Mouse (Mus musculus) embryonic facial prominence, embryonic 15.5 days (tissue): ENCODE data around the gene Gstt4. TPM values are rescaled to one million over a fixed set of nuclear protein-coding genes. Genes with fewer than 3 reads are reported as not detected.
"Not testable (repeated sequence)": the region's sequence is repeated elsewhere in the genome, so short reads cannot be mapped to it uniquely, and the experiment has no call there.

Experiments used
- ATAC-seq: fragments of 200-750 bp; cut with Nextera tagmentation; 2 replicates; pipeline ENCODE4 v1.8.0; 2017; ENCODE audit warnings: low read depth, moderate TSS enrichment; ENCODE audit not compliant: insufficient number of reproducible peaks, low FRiP score, low TSS enrichment
- H3K27ac ChIP-seq: fragments of 300-500 bp; sonication (generic); replicated peaks from 2 replicates; pipeline ENCODE4 v1.5.1; 2015; ENCODE audit warnings: mild to moderate bottlenecking, inconsistent platforms
- H3K27me3 ChIP-seq: fragments of 300-500 bp; sonication (generic); 2 replicates; pipeline ENCODE4 v1.6.1; 2015; ENCODE audit warnings: inconsistent platforms
- H3K36me3 ChIP-seq: fragments of 300-500 bp; sonication (generic); 2 replicates; pipeline ENCODE4 v1.6.1; 2015; ENCODE audit warnings: mild to moderate bottlenecking, inconsistent platforms
- H3K4me1 ChIP-seq: fragments of 300-500 bp; sonication (generic); 2 replicates; pipeline ENCODE4 v1.6.1; 2015; ENCODE audit warnings: inconsistent platforms
- H3K4me2 ChIP-seq: fragments of 300-500 bp; sonication (generic); replicated peaks from 2 replicates; pipeline ENCODE4 v1.6.1; 2015; ENCODE audit warnings: mild to moderate bottlenecking, inconsistent platforms
- H3K4me3 ChIP-seq: fragments of 300-500 bp; sonication (generic); replicated peaks from 2 replicates; pipeline ENCODE4 v1.5.1; 2015; ENCODE audit warnings: mild to moderate bottlenecking, inconsistent platforms
- H3K9ac ChIP-seq: fragments of 300-500 bp; sonication (generic); 2 replicates; pipeline ENCODE4 v1.6.1; 2015; ENCODE audit warnings: inconsistent platforms
- H3K9me3 ChIP-seq: fragments of 300-500 bp; sonication (generic); replicated peaks from 2 replicates; pipeline ENCODE4 v1.6.1; 2016; ENCODE audit warnings: inconsistent platforms
- WGBS: fragments of 180-500 bp; shearing (Covaris S2); methylation state at CpG from one replicate; pipeline ENCODE4 v1.1.7; 2015; 5-methylcytosine and 5-hydroxymethylcytosine counted together
- polyA plus RNA-seq: library from polyadenylated mRNA; unstranded; fragments of >200 nt; fragmentation: Nextera tagmentation; extraction: Ambion mirVana; gene quantifications from 2 replicates; pipeline ENCODE4 v1.2.1, GENCODE M21; 2015

Gstt4 gene
- polyA plus RNA-seq, result not detected in 2 replicates

GRCm38 (mm10) chr10:75822443-75822842 is at the start of gene Gstt4:
Gstt4 (minus strand) TSS chr10:75822543.
- H3K9ac ChIP-seq, result no peak within 1 kb of the TSS
- 86% methylated on average over 2 of the region's 2 CpGs for WGBS
- no peaks in the 10 kb centered on the region for H3K36me3 ChIP-seq
- no peak within 1 kb of the TSS for H3K27ac ChIP-seq
- H3K4me3 ChIP-seq, result no peak within 1 kb of the TSS
- no peak within 1 kb of the TSS for H3K4me2 ChIP-seq
- H3K27me3 ChIP-seq, result no peaks in the 10 kb centered on the region
- ATAC-seq, result no peak
- peaks cover 3% of the 10 kb centered on the region; the same call in 1 of the 2 replicates for H3K4me1 ChIP-seq
- H3K9me3 ChIP-seq, result no peaks in the 10 kb centered on the region

- no peak for ATAC-seq
- 75% methylated on average over 5 of the region's 5 CpGs for WGBS
- peaks cover 25% of the 10 kb centered on the region for H3K4me1 ChIP-seq
- H3K9ac ChIP-seq, result no peak overlapping the region
- H3K36me3 ChIP-seq, result peaks cover 8% of the 10 kb centered on the region
- no peaks in the 10 kb centered on the region for H3K27me3 ChIP-seq
- no peak overlapping the region for H3K4me3 ChIP-seq
- H3K9me3 ChIP-seq, result no peaks in the 10 kb centered on the region
- H3K27ac ChIP-seq, result no peak overlapping the region
- no peak overlapping the region for H3K4me2 ChIP-seq
Observed at GRCm38 (mm10) chr10:75861587-75861986, 39.2 kb upstream of the Gstt4 start.

- Histone ChIP-seq H3K9me3 (no peaks in the 10 kb centered on the region), H3K36me3 (peaks cover 8% of the 10 kb centered on the region), H3K4me3 (no peak overlapping the region; the same call in 1 of the 2 replicates), H3K27ac (peak overlapping the region; percentile 94), H3K4me1 (peaks cover 25% of the 10 kb centered on the region), H3K9ac (no peak overlapping the region), H3K27me3 (no peaks in the 10 kb centered on the region), H3K4me2 (peak overlapping the region; percentile 57)
- ATAC-seq, result no peak
- 31% methylated on average over 7 of the region's 7 CpGs for WGBS
Observed at GRCm38 (mm10) chr10:75860746-75861145, 38.4 kb upstream of the Gstt4 start.

GRCm38 (mm10) chr10:75859786-75860470 is 37.6 kb upstream of the Gstt4 start, which contains the start of gene Mif:
Mif (minus strand) TSS chr10:75860240.
- under 1% methylated on average over 43 of the region's 46 CpGs for WGBS
- peak; percentile 95 for ATAC-seq

GRCm38 (mm10) chr10:75859107-75859746 is 36.9 kb upstream of the Gstt4 start:
- H3K4me2 ChIP-seq, result peak overlapping the region; percentile 57
- ATAC-seq, result peak; percentile 40
- 2% methylated on average over 27 of the region's 27 CpGs for WGBS
- no peaks in the 10 kb centered on the region for H3K9me3 ChIP-seq
- H3K36me3 ChIP-seq, result peaks cover 8% of the 10 kb centered on the region
- H3K4me1 ChIP-seq, result peaks cover 25% of the 10 kb centered on the region
- peak overlapping the region; percentile 94 for H3K27ac ChIP-seq
- peak overlapping the region; percentile 18; the same call in 1 of the 2 replicates for H3K9ac ChIP-seq
- no peaks in the 10 kb centered on the region for H3K27me3 ChIP-seq
- peak overlapping the region; percentile 77 for H3K4me3 ChIP-seq

More at GRCm38 (mm10) chr10:75859786-75860470, 37.6 kb upstream of the Gstt4 start, which contains the start of gene Mif:
- Histone ChIP-seq H3K4me1 (peaks cover 25% of the 10 kb centered on the region), H3K9ac (peak within 1 kb of the TSS; percentile 92), H3K4me3 (peak within 1 kb of the TSS; percentile 77), H3K4me2 (peak within 1 kb of the TSS; percentile 57), H3K27ac (peak within 1 kb of the TSS; percentile 94)
- H3K36me3 ChIP-seq, H3K27me3 ChIP-seq, H3K9me3 ChIP-seq: not testable (repeated sequence)

- Histone ChIP-seq H3K27me3 (no peaks in the 10 kb centered on the region), H3K27ac (no peak overlapping the region), H3K4me2 (no peak overlapping the region), H3K36me3 (peaks cover 8% of the 10 kb centered on the region), H3K4me3 (no peak overlapping the region), H3K9ac (no peak overlapping the region), H3K9me3 (no peaks in the 10 kb centered on the region), H3K4me1 (peaks cover 25% of the 10 kb centered on the region)
- ATAC-seq, result no peak
- 89% methylated on average over 4 of the region's 4 CpGs for WGBS
Observed at GRCm38 (mm10) chr10:75857598-75857997, 35.3 kb upstream of the Gstt4 start.

GRCm38 (mm10) chr10:75856976-75857375 is 34.6 kb upstream of the Gstt4 start:
- ATAC-seq, result no peak
- WGBS, result 75% methylated on average over 3 of the region's 3 CpGs
- Histone ChIP-seq H3K9me3 (no peaks in the 10 kb centered on the region), H3K9ac (no peak overlapping the region), H3K4me2 (no peak overlapping the region), H3K4me1 (peaks cover 25% of the 10 kb centered on the region), H3K36me3 (peaks cover 8% of the 10 kb centered on the region), H3K27me3 (no peaks in the 10 kb centered on the region), H3K4me3 (no peak overlapping the region), H3K27ac (no peak overlapping the region)

GRCm38 (mm10) chr10:75856155-75856907 is 34.0 kb upstream of the Gstt4 start:
- H3K9me3 ChIP-seq, result no peaks in the 10 kb centered on the region
- H3K9ac ChIP-seq, result no peak overlapping the region
- no peak overlapping the region for H3K4me3 ChIP-seq
- no peaks in the 10 kb centered on the region for H3K27me3 ChIP-seq
- no peak overlapping the region for H3K27ac ChIP-seq
- peaks cover 8% of the 10 kb centered on the region for H3K36me3 ChIP-seq
- 76% methylated on average over 11 of the region's 11 CpGs for WGBS
- no peak for ATAC-seq
- H3K4me2 ChIP-seq, result no peak overlapping the region
- H3K4me1 ChIP-seq, result peaks cover 31% of the 10 kb centered on the region

- Histone ChIP-seq H3K4me2 (no peak overlapping the region), H3K9ac (no peak overlapping the region), H3K27me3 (no peaks in the 10 kb centered on the region), H3K4me1 (peaks cover 33% of the 10 kb centered on the region), H3K4me3 (no peak overlapping the region), H3K27ac (no peak overlapping the region), H3K36me3 (peaks cover 8% of the 10 kb centered on the region), H3K9me3 (no peaks in the 10 kb centered on the region)
- 88% methylated on average over 15 of the region's 15 CpGs for WGBS
- ATAC-seq, result no peak
Observed at GRCm38 (mm10) chr10:75855416-75855981, 33.2 kb upstream of the Gstt4 start.

- no peak overlapping the region for H3K27ac ChIP-seq
- H3K4me1 ChIP-seq, result peaks cover 31% of the 10 kb centered on the region
- 81% methylated on average over 6 of the region's 6 CpGs for WGBS
- H3K9ac ChIP-seq, result no peak overlapping the region
- H3K9me3 ChIP-seq, result no peaks in the 10 kb centered on the region
- no peak overlapping the region for H3K4me3 ChIP-seq
- no peaks in the 10 kb centered on the region for H3K27me3 ChIP-seq
- no peak for ATAC-seq
- H3K36me3 ChIP-seq, result peaks cover 8% of the 10 kb centered on the region
- H3K4me2 ChIP-seq, result no peak overlapping the region
Observed at GRCm38 (mm10) chr10:75854791-75855190, 32.4 kb upstream of the Gstt4 start.

GRCm38 (mm10) chr10:75854096-75854495 is 31.8 kb upstream of the Gstt4 start:
- Histone ChIP-seq H3K9ac (no peak overlapping the region), H3K4me2 (no peak overlapping the region), H3K27ac (no peak overlapping the region), H3K27me3 (no peaks in the 10 kb centered on the region), H3K4me1 (peaks cover 28% of the 10 kb centered on the region), H3K4me3 (no peak overlapping the region), H3K9me3 (no peaks in the 10 kb centered on the region), H3K36me3 (peaks cover 8% of the 10 kb centered on the region)
- 51% methylated on average over 5 of the region's 5 CpGs for WGBS
- ATAC-seq, result 0 out of 2 replicates have a peak, but pooled peaks have one; percentile 31
